Mouse (Mus musculus): ENCODE measurements at regions not wholly inside any gene's neighbourhood (a gene's known extent, or its start where the extent isn't known, plus 50 kb on each side); places are given as distances from the start of the nearest gene placed in this dataset.

DNA sequence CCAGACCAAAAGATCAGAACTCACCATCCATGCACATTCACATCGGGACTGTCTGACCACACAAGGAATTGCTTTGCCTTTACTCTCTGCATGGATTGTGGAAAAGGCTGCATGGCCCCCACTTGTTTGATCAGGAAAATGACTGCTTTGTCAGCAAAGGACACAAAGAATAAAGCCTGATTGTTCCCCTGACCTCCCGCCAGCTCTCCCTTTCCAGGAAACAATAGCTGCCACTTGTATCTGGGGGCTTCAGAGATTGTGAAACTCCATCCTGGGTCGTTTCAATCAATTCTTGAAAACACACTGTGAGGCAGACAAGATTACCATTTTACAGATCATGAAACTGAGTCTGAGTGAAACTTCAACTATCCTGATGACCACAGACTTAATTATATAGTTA is 70.7 kb downstream of the Zic3 start:
- no peak for DNase-seq (ENCODE audit: low spot score in 2 of 2)

GRCm38 (mm10) chrX:58117761-58118426 is 95.4 kb downstream of the Zic3 start:
- DNase-seq (ENCODE audit: low spot score in 2 of 2), result peak; percentile 7 to 48

- no peak for DNase-seq (ENCODE audit: low spot score in 2 of 2)
Observed at GRCm38 (mm10) chrX:58155371-58156124, 133.0 kb downstream of the Zic3 start.

DNA sequence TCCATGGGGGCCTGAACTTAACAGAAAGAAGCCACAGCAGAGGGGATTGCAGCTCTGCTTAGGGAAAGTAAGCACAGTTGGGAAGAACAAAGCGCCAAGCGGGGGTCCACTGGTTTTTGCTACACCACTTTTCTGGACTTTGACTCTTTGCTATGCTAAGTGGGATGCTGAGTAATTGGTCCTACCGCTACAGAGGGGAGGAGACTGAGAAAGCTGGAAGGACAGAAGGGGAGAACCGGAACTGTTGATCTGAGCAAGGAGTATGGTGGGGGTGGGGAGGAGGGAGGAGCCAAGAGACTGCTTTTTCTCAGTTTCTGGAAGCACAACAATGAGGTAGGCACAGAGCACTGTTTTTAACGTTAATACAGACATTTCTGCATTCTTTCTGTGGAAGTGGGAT is 134.9 kb downstream of the Zic3 start:
- DNase-seq (ENCODE audit: low spot score in 2 of 2), result no peak

- DNase-seq (ENCODE audit: low spot score in 2 of 2), result peak; percentile 12 to 29
Observed at GRCm38 (mm10) chrX:58166184-58166904, 143.8 kb downstream of the Zic3 start.

GRCm38 (mm10) chrX:58174326-58174725 is 151.8 kb downstream of the Zic3 start:
- no peak for DNase-seq (ENCODE audit: low spot score in 2 of 2)
